Mouse (Mus musculus) T-cell, adult 66 days (primary cell): ENCODE measurements around the gene Gng10. TPM values are rescaled to one million over a fixed set of nuclear protein-coding genes. Genes with fewer than 3 reads are reported as not detected.

Source experiments
- total RNA-seq, 2 experiments: library from RNA; stranded (reverse); gene quantifications; 3 replicates in 1 of 2; 4 replicates in 1 of 2; pipeline ENCODE4 v1.2.4; 2023

Gng10 gene
- 10 to 100 TPM; 40.9 to 45.0 TPM for total RNA-seq

GRCm38 (mm10) chr4:59034918-59035785 is at the start of gene Gng10:
Gene Gng10 (plus strand): TSS chr4:59035088.

GRCm38 (mm10) chr4:58986540-58987190 is 48.2 kb upstream of the Gng10 start, which contains the start of gene Ptgr1:
Gene Ptgr1 (minus strand): TSS chr4:58987119.

GRCm38 (mm10) chr4:58994762-58995161 is 40.1 kb upstream of the Gng10 start, which contains the start of gene Dnajc25:
Gene Dnajc25 (plus strand): TSS chr4:58995062.

GRCm38 (mm10) chr4:59002948-59003805 is 31.7 kb upstream of the Gng10 start, which contains the start of gene Gm20503:
Gene Gm20503 (plus strand): TSS chr4:59003210.

Other genes with a start within 250 kb of the Gng10 start
- gene Olfr267, start 247.4 kb upstream of the Gng10 start, total RNA-seq = under 1 TPM in 1 of 2 experiments, not detected in 1; 0.41 TPM
- gene Ecpas, start 122.3 kb upstream of the Gng10 start, total RNA-seq = 100 to 1,000 TPM in 1 of 2 experiments, 10 to 100 TPM in 1; 94.3 to 107 TPM
- not detected for gene Zkscan16, start 91.5 kb upstream of the Gng10 start, total RNA-seq
- 1 to 10 TPM in 1 of 2 experiments, under 1 TPM in 1; 0.89 to 3.0 TPM for gene Ptgr1, start 48.0 kb upstream of the Gng10 start, total RNA-seq
- 10 to 100 TPM; 10.3 to 14.7 TPM for gene Dnajc25, start 40.0 kb upstream of the Gng10 start, total RNA-seq
- 1 to 10 TPM in 1 of 2 experiments, not detected in 1; 1.7 TPM for gene Gm20503, start 31.9 kb upstream of the Gng10 start, total RNA-seq
- gene AI481877, start 103.9 kb downstream of the Gng10 start, total RNA-seq = not detected
- 100 to 1,000 TPM; 226 to 268 TPM for gene Ugcg, start 154.2 kb downstream of the Gng10 start, total RNA-seq